Mouse (Mus musculus): Measurements from ENCODE around the gene Wdr82.

DNA sequence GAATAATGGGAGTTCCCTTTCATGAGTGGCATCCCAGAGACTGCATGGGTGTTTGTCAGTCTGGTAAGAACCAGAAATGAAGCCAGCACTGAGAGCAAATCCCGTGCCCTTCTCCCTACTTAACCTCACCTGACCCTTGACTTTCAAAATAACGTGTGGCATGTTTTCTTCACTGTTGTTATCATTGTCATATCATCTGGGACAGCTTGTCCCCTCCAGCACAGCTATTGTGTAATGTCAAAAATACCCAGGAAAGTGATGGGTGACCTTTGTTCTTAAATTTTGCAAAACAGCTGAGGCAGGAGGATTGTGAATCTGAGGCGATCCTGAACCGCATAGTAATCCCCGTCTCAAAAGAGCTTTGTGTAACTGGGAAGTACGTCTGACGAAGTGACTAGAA is 40.5 kb upstream of the Wdr82 start:
- TF ChIP-seq CTCF (IDR thresholded peaks at IDR 0.05; ENCODE audit: control insufficient read depth, insufficient read depth, low read length) (no peak), POLR2A (IDR thresholded peaks at IDR 0.05; ENCODE audit: borderline replicate concordance, control insufficient read depth, low read depth, low read length) (no peak)

All from bone marrow, adult 2 months (tissue).